Mouse (Mus musculus) spleen, postnatal 4 days (tissue): ENCODE results near the gene Gm826.
A peak's percentile ranks its signal among the peaks of the same experiment; 100 is the strongest.

Experiments
- DNase-seq, 2 experiments: peaks; one replicate each; pipeline ENCODE4 v3.0.0; 2022; ENCODE audit warnings: low spot score in 2 of 2

Gm826 gene

GRCm38 (mm10) chr2:160334111-160334661 is at the start of gene Gm826:
Gene Gm826, minus strand, starts transcription at chr2:160334162.
- DNase-seq: no peak

- DNase-seq: no peak
Measured at GRCm38 (mm10) chr2:160383418-160383817, 49.5 kb upstream of the Gm826 start.

- peak in 1 of 2 experiments; percentile 70 for DNase-seq
Measured at GRCm38 (mm10) chr2:160378271-160378670, 44.3 kb upstream of the Gm826 start.

GRCm38 (mm10) chr2:160376236-160376635 is 42.3 kb upstream of the Gm826 start:
- no peak for DNase-seq

- no peak for DNase-seq
Measured at GRCm38 (mm10) chr2:160369653-160370420, 35.9 kb upstream of the Gm826 start.

- DNase-seq: no peak
Measured at GRCm38 (mm10) chr2:160368422-160369357, 34.7 kb upstream of the Gm826 start.

GRCm38 (mm10) chr2:160367448-160368208 is 33.7 kb upstream of the Gm826 start:
- peak; percentile 65 to 81 for DNase-seq

GRCm38 (mm10) chr2:160366980-160367338 is 33.0 kb upstream of the Gm826 start, which contains the start of gene Mafb:
Gene Mafb, minus strand, starts transcription at chr2:160367065.
- peak; percentile 67 to 76 for DNase-seq

- no peak for DNase-seq
Measured at GRCm38 (mm10) chr2:160366111-160366979, 32.4 kb upstream of the Gm826 start.

GRCm38 (mm10) chr2:160365107-160365911 is 31.3 kb upstream of the Gm826 start:
- DNase-seq: no peak

- no peak for DNase-seq
Measured at GRCm38 (mm10) chr2:160364666-160365065, 30.7 kb upstream of the Gm826 start.

- DNase-seq: no peak
Measured at GRCm38 (mm10) chr2:160364128-160364650, 30.2 kb upstream of the Gm826 start.

- no peak for DNase-seq
Measured at GRCm38 (mm10) chr2:160363201-160363600, 29.2 kb upstream of the Gm826 start.

- no peak for DNase-seq
Measured at GRCm38 (mm10) chr2:160361442-160362121, 27.6 kb upstream of the Gm826 start.

- no peak for DNase-seq
Measured at GRCm38 (mm10) chr2:160360234-160360874, 26.4 kb upstream of the Gm826 start.

GRCm38 (mm10) chr2:160358896-160359295 is 24.9 kb upstream of the Gm826 start:
- no peak for DNase-seq

- no peak for DNase-seq
Measured at GRCm38 (mm10) chr2:160357442-160357841, 23.5 kb upstream of the Gm826 start.

- DNase-seq: no peak
Measured at GRCm38 (mm10) chr2:160356132-160356531, 22.2 kb upstream of the Gm826 start.
